Mouse (Mus musculus): ENCODE results near the gene Trim26. TPM values are rescaled to one million over a fixed set of nuclear protein-coding genes. Genes with fewer than 3 reads are reported as not detected.
"Not testable (repeated sequence)": the region's sequence is repeated elsewhere in the genome, so short reads cannot be mapped to it uniquely, and the experiment has no call there.

The Trim26 gene
- polyA plus RNA-seq (2015; fragmentation: Nextera tagmentation; extraction: Ambion mirVana) = 12.1 and 12.4 TPM in 2 replicates

GRCm38 (mm10) chr17:36836874-36837647 lies at the start of gene Trim26:
Gene Trim26 (plus strand): TSS chr17:36837134.
- 1% methylated on average over 58 of the region's 58 CpGs for WGBS (ENCODE audit: insufficient replicate concordance)
- Histone ChIP-seq H3K4me3 (replicated peaks) (peak within 1 kb of the TSS; percentile 78), H3K27ac (peak within 1 kb of the TSS; percentile 78)

GRCm38 (mm10) chr17:36788351-36788750 lies 48.6 kb upstream of the Trim26 start:
- no peak overlapping the region for H3K4me2 ChIP-seq
- H3K36me3 ChIP-seq = no peaks in the 10 kb centered on the region
- WGBS (ENCODE audit: insufficient replicate concordance) = 54% methylated on average over 2 of the region's 2 CpGs
- H3K4me3 ChIP-seq (replicated peaks) = no peak overlapping the region
- DNase-seq = no peak
- ATAC-seq (ENCODE audit: low read depth) = no peak
- no peak overlapping the region for H3K27ac ChIP-seq
- H3K9ac ChIP-seq = no peak overlapping the region
- H3K9me3 ChIP-seq (replicated peaks) = no peaks in the 10 kb centered on the region
- no peaks in the 10 kb centered on the region for H3K4me1 ChIP-seq (replicated peaks)
- H3K27me3 ChIP-seq = no peaks in the 10 kb centered on the region

More at GRCm38 (mm10) chr17:36836874-36837647, at the start of gene Trim26:
- ATAC-seq (ENCODE audit: low read depth) (peak; percentile 98), DNase-seq (peak; percentile 94)
- H3K36me3 ChIP-seq = no peaks in the 10 kb centered on the region
- H3K4me2 ChIP-seq = peak within 1 kb of the TSS; percentile 87
- H3K9ac ChIP-seq = peak within 1 kb of the TSS; percentile 79
- no peaks in the 10 kb centered on the region for H3K9me3 ChIP-seq (replicated peaks)
- H3K4me1 ChIP-seq (replicated peaks) = peaks cover 47% of the 10 kb centered on the region
- peaks cover 18% of the 10 kb centered on the region; the same call in 1 of the 2 replicates for H3K27me3 ChIP-seq

GRCm38 (mm10) chr17:36788801-36789200 lies 48.1 kb upstream of the Trim26 start:
- ATAC-seq (ENCODE audit: low read depth); H3K36me3 ChIP-seq; H3K27me3 ChIP-seq; H3K4me3 ChIP-seq (replicated peaks); H3K4me2 ChIP-seq; H3K27ac ChIP-seq; H3K4me1 ChIP-seq (replicated peaks); H3K9ac ChIP-seq; H3K9me3 ChIP-seq (replicated peaks): not testable (repeated sequence)
- peak; percentile 12 for DNase-seq

- DNase-seq = no peak
- no peaks in the 10 kb centered on the region for H3K36me3 ChIP-seq
- H3K9me3 ChIP-seq (replicated peaks) = no peaks in the 10 kb centered on the region
- no peak overlapping the region for H3K4me3 ChIP-seq (replicated peaks)
- no peaks in the 10 kb centered on the region for H3K27me3 ChIP-seq
- H3K4me1 ChIP-seq (replicated peaks) = no peaks in the 10 kb centered on the region
- 69% methylated on average over 10 of the region's 10 CpGs for WGBS (ENCODE audit: insufficient replicate concordance)
- H3K27ac ChIP-seq = no peak overlapping the region
- no peak overlapping the region for H3K9ac ChIP-seq
- ATAC-seq (ENCODE audit: low read depth) = no peak; the same call in 1 of the 2 replicates
- H3K4me2 ChIP-seq = no peak overlapping the region
These were observed 37.4 kb upstream of the Trim26 start for GRCm38 (mm10) chr17:36799493-36799892.

- H3K27ac ChIP-seq; H3K27me3 ChIP-seq; H3K9me3 ChIP-seq (replicated peaks); H3K9ac ChIP-seq; H3K4me3 ChIP-seq (replicated peaks); H3K4me1 ChIP-seq (replicated peaks); H3K36me3 ChIP-seq; H3K4me2 ChIP-seq; DNase-seq; ATAC-seq (ENCODE audit: low read depth): not testable (repeated sequence)
- WGBS (ENCODE audit: insufficient replicate concordance) = 46% methylated on average over 4 of the region's 4 CpGs
These were observed 36.9 kb upstream of the Trim26 start for GRCm38 (mm10) chr17:36799921-36800462.

GRCm38 (mm10) chr17:36811871-36812270 lies 25.1 kb upstream of the Trim26 start, which contains the start of gene H2-M10.6:
Gene H2-M10.6 (plus strand): TSS chr17:36812171.
- ATAC-seq (ENCODE audit: low read depth) (no peak), DNase-seq (no peak)
- no peak within 1 kb of the TSS for H3K4me3 ChIP-seq (replicated peaks)
- H3K27me3 ChIP-seq = no peaks in the 10 kb centered on the region
- H3K9ac ChIP-seq = no peak within 1 kb of the TSS
- H3K4me1 ChIP-seq (replicated peaks) = no peaks in the 10 kb centered on the region
- H3K9me3 ChIP-seq (replicated peaks) = no peaks in the 10 kb centered on the region
- no peaks in the 10 kb centered on the region for H3K36me3 ChIP-seq
- no peak within 1 kb of the TSS for H3K4me2 ChIP-seq
- no peak within 1 kb of the TSS for H3K27ac ChIP-seq

- no peaks in the 10 kb centered on the region for H3K36me3 ChIP-seq
- no peak for ATAC-seq (ENCODE audit: low read depth)
- H3K4me1 ChIP-seq (replicated peaks) = no peaks in the 10 kb centered on the region; the same call in 1 of the 2 replicates
- no peak overlapping the region for H3K9ac ChIP-seq
- no peak overlapping the region for H3K27ac ChIP-seq
- no peak overlapping the region for H3K4me2 ChIP-seq
- H3K4me3 ChIP-seq (replicated peaks) = no peak overlapping the region
- DNase-seq = peak; percentile 44
- H3K9me3 ChIP-seq (replicated peaks) = no peaks in the 10 kb centered on the region
- no peaks in the 10 kb centered on the region for H3K27me3 ChIP-seq
These were observed 12.9 kb upstream of the Trim26 start for GRCm38 (mm10) chr17:36824005-36824404.

- DNase-seq (no peak), ATAC-seq (ENCODE audit: low read depth) (peak; percentile 43; the same call in 1 of the 2 replicates)
- WGBS (ENCODE audit: insufficient replicate concordance) = 20% methylated on average over 4 of the region's 4 CpGs
These were observed 11.4 kb upstream of the Trim26 start for GRCm38 (mm10) chr17:36825525-36825924.

GRCm38 (mm10) chr17:36826002-36826401 lies 10.9 kb upstream of the Trim26 start:
- H3K4me1 ChIP-seq (replicated peaks); H3K36me3 ChIP-seq; H3K9me3 ChIP-seq (replicated peaks); H3K9ac ChIP-seq; H3K27ac ChIP-seq; H3K4me2 ChIP-seq; H3K4me3 ChIP-seq (replicated peaks); H3K27me3 ChIP-seq: not testable (repeated sequence)
- ATAC-seq (ENCODE audit: low read depth) = peak; percentile 62
- whole genome bisulfite sequencing (ENCODE audit: insufficient replicate concordance) = 19% methylated on average over 5 of the region's 5 CpGs
- DNase-seq = peak; percentile 52

More at GRCm38 (mm10) chr17:36825525-36825924, 11.4 kb upstream of the Trim26 start:
- no peaks in the 10 kb centered on the region for H3K9me3 ChIP-seq (replicated peaks)
- H3K4me2 ChIP-seq = no peak overlapping the region
- no peaks in the 10 kb centered on the region for H3K27me3 ChIP-seq
- H3K27ac ChIP-seq = no peak overlapping the region
- H3K36me3 ChIP-seq = no peaks in the 10 kb centered on the region
- no peak overlapping the region for H3K9ac ChIP-seq
- no peaks in the 10 kb centered on the region; the same call in 1 of the 2 replicates for H3K4me1 ChIP-seq (replicated peaks)
- H3K4me3 ChIP-seq (replicated peaks) = no peak overlapping the region

- Histone ChIP-seq H3K27ac (no peak overlapping the region), H3K4me1 (replicated peaks) (no peaks in the 10 kb centered on the region; the same call in 1 of the 2 replicates), H3K4me2 (no peak overlapping the region), H3K4me3 (replicated peaks) (no peak overlapping the region), H3K9me3 (replicated peaks) (no peaks in the 10 kb centered on the region), H3K36me3 (no peaks in the 10 kb centered on the region), H3K27me3 (no peaks in the 10 kb centered on the region), H3K9ac (no peak overlapping the region)
- ATAC-seq (ENCODE audit: low read depth) (peak; percentile 50; the same call in 1 of the 2 replicates), DNase-seq (no peak)
- 40% methylated on average over 2 of the region's 2 CpGs for WGBS (ENCODE audit: insufficient replicate concordance)
These were observed 8.4 kb upstream of the Trim26 start for GRCm38 (mm10) chr17:36828488-36828887.

GRCm38 (mm10) chr17:36830470-36830869 lies 6.5 kb upstream of the Trim26 start:
- ATAC-seq (ENCODE audit: low read depth) (no peak), DNase-seq (no peak)
- 54% methylated on average over 3 of the region's 3 CpGs for WGBS (ENCODE audit: insufficient replicate concordance)
- Histone ChIP-seq H3K4me2 (no peak overlapping the region), H3K27ac (no peak overlapping the region), H3K4me3 (replicated peaks) (no peak overlapping the region), H3K9ac (no peak overlapping the region), H3K4me1 (replicated peaks) (no peaks in the 10 kb centered on the region; the same call in 1 of the 2 replicates), H3K27me3 (peaks cover 6% of the 10 kb centered on the region; the same call in 1 of the 2 replicates), H3K36me3 (no peaks in the 10 kb centered on the region), H3K9me3 (replicated peaks) (no peaks in the 10 kb centered on the region)
